Mouse (Mus musculus) heart, adult 2 months (tissue): ENCODE measurements around the gene Slamf1.
A peak's percentile ranks its signal among the peaks of the same experiment; 100 is the strongest.

Experiments
- CTCF ChIP-seq: fragments of 200-600 bp; IDR thresholded peaks from 2 replicates; pipeline ENCODE4 v1.8.1; 2022; ENCODE audit warnings: antibody characterized with exemption, mild to moderate bottlenecking, moderate library complexity
- POLR2A ChIP-seq: fragments of 200-500 bp; IDR thresholded peaks from 2 replicates; pipeline ENCODE4 v1.6.1; 2011; ENCODE audit warnings: mild to moderate bottlenecking, low read depth, low read length, control low read depth; ENCODE audit not compliant: insufficient read depth

- TF ChIP-seq CTCF: 0 out of 2 replicates have a peak, but pooled peaks have one; percentile 7
- TF ChIP-seq POLR2A: no peak
These were observed 58.5 kb downstream of the Slamf1 start for GRCm38 (mm10) chr1:171825462-171825861.
